ENCODE assay signal across 8 mouse cellular contexts in the genomic region with DNA sequence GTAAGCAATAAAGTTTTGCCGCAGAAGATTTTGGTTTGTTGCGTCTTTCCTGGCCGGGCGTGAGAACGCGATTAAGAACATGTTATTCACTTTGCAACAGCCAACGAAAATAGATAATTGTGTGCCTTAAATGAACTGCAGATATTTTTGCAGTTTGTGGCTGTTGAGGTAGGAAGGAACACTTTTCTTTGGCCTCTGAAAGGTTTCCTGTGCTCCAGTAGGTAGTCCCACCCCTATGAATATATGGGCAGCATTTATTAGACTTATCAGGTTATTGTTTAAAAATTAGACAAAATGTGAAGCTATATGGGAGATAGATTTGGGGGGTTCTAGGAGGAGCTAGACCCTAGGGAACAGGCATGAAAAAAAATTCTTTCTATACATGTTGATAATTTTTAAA.
A peak's percentile ranks its signal among the peaks of the same experiment; 100 is the strongest.
DNase-seq lines count a peak whose midpoint lies in the region; ATAC-seq and TF ChIP-seq lines count a peak whose summit lies in the region.

No protein-coding gene starts in this region.

- H3K79me2 ChIP-seq in heart, adult 2 months (replicated peaks; ENCODE audit: control insufficient read depth, insufficient read depth, low read length): no peaks in the 10 kb centered on the region

- peak; percentile 61 for ATAC-seq in CD4-positive, CD25-positive, alpha-beta regulatory T cell, adult 4 months
- no peak for ATAC-seq in heart, postnatal 0 days (ENCODE audit: insufficient read depth, low read depth)
- ATAC-seq in megakaryocyte, adult 5-6 weeks (ENCODE audit: poor library complexity, severe bottlenecking): peak; percentile 20; the same call in 1 of the 2 replicates

- H3K4me1 ChIP-seq in heart, adult 2 months (ENCODE audit: control insufficient read depth, insufficient read depth, low read length): no peaks in the 10 kb centered on the region
- H3K4me1 ChIP-seq in heart, postnatal 0 days (ENCODE audit: control insufficient read depth, insufficient read depth): no peaks in the 10 kb centered on the region

- TF ChIP-seq POLR2A in heart, adult 2 months (IDR thresholded peaks at IDR 0.05; ENCODE audit: insufficient read depth, low read depth, low read length): no peak

- DNase-seq in heart, adult 2 months: no peak
- no peak for DNase-seq in heart, postnatal 14 days
- peak; percentile 8 for DNase-seq in heart, postnatal 0 days (ENCODE audit: low spot score)
- DNase-seq in testis, postnatal 14 days (ENCODE audit: low spot score): no peak
- DNase-seq in MN1 (ENCODE audit: low spot score): no peak
- DNase-seq in urinary bladder, postnatal 10 days (ENCODE audit: low spot score): no peak

- H3K9me3 ChIP-seq in heart, postnatal 0 days (replicated peaks; ENCODE audit: control insufficient read depth, low read length): no peaks in the 10 kb centered on the region

- peak overlapping the region; percentile 52 for H3K4me2 ChIP-seq in heart, postnatal 0 days (ENCODE audit: low read depth, low read length)

- peak overlapping the region; percentile 43 for H3K4me3 ChIP-seq in heart, adult 2 months
- H3K4me3 ChIP-seq in heart, postnatal 0 days (ENCODE audit: low read depth, low read length): peak overlapping the region; percentile 43

- peak overlapping the region; percentile 57 for H3K27ac ChIP-seq in heart, adult 2 months
- peak overlapping the region; percentile 56; the same call in 1 of the 2 replicates for H3K27ac ChIP-seq in heart, postnatal 0 days (ENCODE audit: low read depth)

- no peak for TF ChIP-seq CTCF in heart, adult 2 months (IDR thresholded peaks at IDR 0.05)
- TF ChIP-seq CTCF in heart, postnatal 0 days (IDR thresholded peaks at IDR 0.05; ENCODE audit: low read depth): no peak

- WGBS in heart, adult 2 months: 5% methylated on average over 7 of the region's 7 CpGs
- WGBS in heart, postnatal 0 days: 19% methylated on average over 7 of the region's 7 CpGs

- intact Hi-C loops in heart, adult 2 months (cut with DNase I): loop anchor here (2.0 to 10.0 kb wide), 3 partner anchors 171 to 1528 kb away; partner anchors contain the start of gene Klf6
- intact Hi-C loops in heart, postnatal 14 days (cut with DNase I): loop anchor here (5.0 kb wide), 3 partner anchors 276 to 1529 kb away; partner anchors contain the start of gene Klf6

- peak overlapping the region; percentile 20; the same call in 1 of the 2 replicates for H3K9ac ChIP-seq in heart, adult 2 months (ENCODE audit: low read depth, low read length)
- peak overlapping the region; percentile 35; the same call in 1 of the 2 replicates for H3K9ac ChIP-seq in heart, postnatal 0 days (replicated peaks; ENCODE audit: low read depth, low read length)

- H3K27me3 ChIP-seq in heart, adult 2 months (ENCODE audit: control insufficient read depth, insufficient read depth, low read length): no peaks in the 10 kb centered on the region
- no peaks in the 10 kb centered on the region for H3K27me3 ChIP-seq in heart, postnatal 0 days (ENCODE audit: control insufficient read depth, insufficient read depth, low read length)

- no peaks in the 10 kb centered on the region for H3K36me3 ChIP-seq in heart, adult 2 months (ENCODE audit: control insufficient read depth, insufficient read depth, low read length)
- no peaks in the 10 kb centered on the region for H3K36me3 ChIP-seq in heart, postnatal 0 days (replicated peaks; ENCODE audit: control insufficient read depth, insufficient read depth, low read length)

- TF ChIP-seq EP300 in heart, adult 2 months (IDR thresholded peaks at IDR 0.05; ENCODE audit: insufficient read depth, low read depth, low read length): no peak
- TF ChIP-seq EP300 in heart, postnatal 0 days (IDR thresholded peaks at IDR 0.05; ENCODE audit: low read depth): no peak
